ENCODE assay signal across 8 mouse cellular contexts in the genomic region with DNA sequence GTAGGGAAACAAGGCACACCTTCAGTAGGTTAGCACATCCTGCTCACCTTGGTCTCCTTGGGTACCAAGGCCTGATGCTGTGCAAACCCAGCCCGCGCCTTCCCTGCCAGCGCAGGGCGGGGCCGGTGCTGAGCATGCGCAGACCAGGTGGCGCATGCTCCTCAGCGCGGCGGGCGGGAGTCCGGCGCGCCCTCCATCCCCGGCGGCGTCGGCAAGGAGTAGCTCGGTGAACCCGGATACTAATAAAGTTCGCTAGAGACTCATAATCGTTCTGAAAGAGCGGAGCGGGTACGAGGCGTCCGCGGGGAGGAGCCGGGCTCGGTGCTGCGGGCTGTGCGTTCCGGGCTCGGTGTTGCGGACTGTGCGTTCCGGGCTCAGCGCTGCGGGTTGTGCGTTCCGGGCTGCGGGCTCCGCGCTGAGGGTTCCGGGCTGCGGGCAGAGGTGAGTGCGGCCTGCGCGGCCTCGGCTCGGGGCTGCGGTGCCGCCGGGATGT. TPM values are rescaled to one million over a fixed set of nuclear protein-coding genes. Genes with fewer than 3 reads are reported as not detected.
DNase-seq lines count a peak whose midpoint lies in the region; ATAC-seq and TF ChIP-seq lines count a peak whose summit lies in the region.

Rab23 (plus strand) TSS at position 155 of the 493 bp plus-strand sequence.

- under 1% methylated on average over 54 of the region's 54 CpGs for WGBS in embryonic facial prominence, embryonic 15.5 days
- under 1% methylated on average over 54 of the region's 54 CpGs for WGBS in limb, embryonic 13.5 days
- WGBS in midbrain, embryonic 15.5 days, result under 1% methylated on average over 54 of the region's 54 CpGs
- 1% methylated on average over 54 of the region's 54 CpGs for WGBS in spleen, adult 2 months

- H3K9ac ChIP-seq in embryonic facial prominence, embryonic 15.5 days, result peak within 1 kb of the TSS; percentile 88
- H3K9ac ChIP-seq in limb, embryonic 13.5 days, result peak within 1 kb of the TSS; percentile 96
- peak within 1 kb of the TSS; percentile 82 for H3K9ac ChIP-seq in midbrain, embryonic 15.5 days

- H3K4me3 ChIP-seq in bone marrow macrophage, adult 2 months (ENCODE audit: insufficient read depth, low read length), result peak within 1 kb of the TSS; percentile 90
- peak within 1 kb of the TSS; percentile 87 for H3K4me3 ChIP-seq in embryonic facial prominence, embryonic 15.5 days (replicated peaks)
- H3K4me3 ChIP-seq in limb, embryonic 13.5 days, result peak within 1 kb of the TSS; percentile 84
- H3K4me3 ChIP-seq in midbrain, embryonic 15.5 days, result peak within 1 kb of the TSS; percentile 73
- H3K4me3 ChIP-seq in spleen, adult 2 months (ENCODE audit: extremely low read depth, insufficient read depth, insufficient read length), result peak within 1 kb of the TSS; percentile 89

- no peaks in the 10 kb centered on the region for H3K9me3 ChIP-seq in embryonic facial prominence, embryonic 15.5 days (replicated peaks)
- no peaks in the 10 kb centered on the region for H3K9me3 ChIP-seq in limb, embryonic 13.5 days
- H3K9me3 ChIP-seq in midbrain, embryonic 15.5 days, result no peaks in the 10 kb centered on the region

- H3K27me3 ChIP-seq in embryonic facial prominence, embryonic 15.5 days, result no peaks in the 10 kb centered on the region
- H3K27me3 ChIP-seq in limb, embryonic 13.5 days, result no peaks in the 10 kb centered on the region
- H3K27me3 ChIP-seq in midbrain, embryonic 15.5 days (replicated peaks), result no peaks in the 10 kb centered on the region
- H3K27me3 ChIP-seq in spleen, adult 2 months (ENCODE audit: control insufficient read depth, insufficient read depth, low read length), result no peaks in the 10 kb centered on the region

- ATAC-seq in embryonic facial prominence, embryonic 15.5 days (ENCODE audit: insufficient number of reproducible peaks, low FRiP score, low TSS enrichment, low read depth), result peak; percentile 93
- peak; percentile 95 for ATAC-seq in limb, embryonic 13.5 days (ENCODE audit: low FRiP score, low read depth)
- ATAC-seq in midbrain, embryonic 15.5 days (replicated peaks), result peak; percentile 98

- H3K36me3 ChIP-seq in embryonic facial prominence, embryonic 15.5 days, result peaks cover 21% of the 10 kb centered on the region
- H3K36me3 ChIP-seq in limb, embryonic 13.5 days, result peaks cover 31% of the 10 kb centered on the region
- peaks cover 7% of the 10 kb centered on the region; the same call in 1 of the 2 replicates for H3K36me3 ChIP-seq in midbrain, embryonic 15.5 days (replicated peaks)
- H3K36me3 ChIP-seq in spleen, adult 2 months (ENCODE audit: control insufficient read depth, insufficient read depth, low read length), result peaks cover 1% of the 10 kb centered on the region; the same call in 1 of the 2 replicates

- peak; percentile 74 to 80 for DNase-seq in B cell, adult 2 months
- peak; percentile 77 for DNase-seq in heart, adult 9 months (ENCODE audit: low spot score in 2 of 2)
- peak; percentile 79 for DNase-seq in kidney, adult 9 months
- DNase-seq in spleen, adult 2 months (ENCODE audit: low read depth in 1 of 2, low spot score in 2 of 2), result peak; percentile 64 to 71

- H3K27ac ChIP-seq in bone marrow macrophage, adult 2 months (ENCODE audit: insufficient read depth, low read depth, low read length), result peak within 1 kb of the TSS; percentile 57
- H3K27ac ChIP-seq in embryonic facial prominence, embryonic 15.5 days (replicated peaks), result peak within 1 kb of the TSS; percentile 95
- peak within 1 kb of the TSS; percentile 93 for H3K27ac ChIP-seq in limb, embryonic 13.5 days
- peak within 1 kb of the TSS; percentile 92 for H3K27ac ChIP-seq in midbrain, embryonic 15.5 days
- peak within 1 kb of the TSS; percentile 30; the same call in 1 of the 2 replicates for H3K27ac ChIP-seq in spleen, adult 2 months (ENCODE audit: insufficient read depth, low read length)

- peak within 1 kb of the TSS; percentile 63 for H3K4me2 ChIP-seq in embryonic facial prominence, embryonic 15.5 days (replicated peaks)
- H3K4me2 ChIP-seq in limb, embryonic 13.5 days (replicated peaks), result peak within 1 kb of the TSS; percentile 68
- peak within 1 kb of the TSS; percentile 55 for H3K4me2 ChIP-seq in midbrain, embryonic 15.5 days

- peak; percentile 13; the same call in 1 of the 2 replicates for TF ChIP-seq POLR2A in bone marrow macrophage, adult 2 months (IDR thresholded peaks at IDR 0.05; ENCODE audit: borderline replicate concordance, low read depth, low read length)
- TF ChIP-seq POLR2A in spleen, adult 2 months (IDR thresholded peaks at IDR 0.05; ENCODE audit: low read depth, low read length), result no peak

- peaks cover 4% of the 10 kb centered on the region for H3K4me1 ChIP-seq in bone marrow macrophage, adult 2 months (ENCODE audit: control insufficient read depth, insufficient read depth, low read length)
- H3K4me1 ChIP-seq in embryonic facial prominence, embryonic 15.5 days, result peaks cover 7% of the 10 kb centered on the region
- H3K4me1 ChIP-seq in limb, embryonic 13.5 days, result peaks cover 13% of the 10 kb centered on the region
- peaks cover 20% of the 10 kb centered on the region for H3K4me1 ChIP-seq in midbrain, embryonic 15.5 days
- peaks cover 5% of the 10 kb centered on the region; the same call in 1 of the 2 replicates for H3K4me1 ChIP-seq in spleen, adult 2 months (ENCODE audit: control insufficient read depth, insufficient read depth, insufficient read length)

- no peak for TF ChIP-seq CTCF in bone marrow macrophage, adult 2 months (IDR thresholded peaks at IDR 0.05; ENCODE audit: low read depth, low read length)
- TF ChIP-seq CTCF in spleen, adult 2 months (IDR thresholded peaks at IDR 0.05; ENCODE audit: extremely low read depth, insufficient read depth, insufficient read length, insufficient replicate concordance), result no peak

RNA-seq across cellular contexts. Expression of gene Rab23, which starts in this region (rescaled TPM):
- 5.1 and 6.4 TPM in 2 replicates for polyA plus RNA-seq in bone marrow macrophage, adult 2 months (2012; ENCODE audit: insufficient read depth, insufficient read length, missing spikeins)
- polyA plus RNA-seq in embryonic facial prominence, embryonic 15.5 days (2015; fragmentation: Nextera tagmentation; extraction: Ambion mirVana), result 28.1 and 28.2 TPM in 2 replicates
- 37.8 and 39.4 TPM in 2 replicates for polyA plus RNA-seq in limb, embryonic 13.5 days (2015; fragmentation: Nextera tagmentation; extraction: Ambion mirVana)
- 31.3 and 34.8 TPM in 2 replicates for polyA plus RNA-seq in midbrain, embryonic 15.5 days (2015; fragmentation: Nextera tagmentation; extraction: Ambion mirVana)
- 2.1 and 2.4 TPM in 2 replicates for polyA plus RNA-seq in spleen, adult 2 months (2012; rRNA removed)

Comparison
In these comparisons a context has a peak if more than half of its experiments do, and no peak if none do; other contexts are left out.
1. Peak in every context shown above with its lines: DNase-seq, ATAC-seq, H3K4me3 ChIP-seq and H3K27ac ChIP-seq.
2. H3K27ac ChIP-seq: peak in every context shown above with its lines; median percentile 95 in embryonic facial prominence, embryonic 15.5 days; 93 in limb, embryonic 13.5 days; 92 in midbrain, embryonic 15.5 days; 57 in bone marrow macrophage, adult 2 months; 30 in spleen, adult 2 months.